Mouse (Mus musculus) testis, adult 2 months (tissue): ENCODE results near the gene Apod. TPM values are rescaled to one million over a fixed set of nuclear protein-coding genes. Genes with fewer than 3 reads are reported as not detected.
A peak's percentile ranks its signal among the peaks of the same experiment; 100 is the strongest.
"Not testable (repeated sequence)": the region's sequence is repeated elsewhere in the genome, so short reads cannot be mapped to it uniquely, and the experiment has no call there.

Experiments used
- H3K27ac ChIP-seq: fragments of 200-500 bp; 2 replicates; pipeline ENCODE4 v1.5.1; 2012; ENCODE audit warnings: low read depth, low read length; ENCODE audit not compliant: control insufficient read depth, insufficient read depth
- H3K27me3 ChIP-seq: fragments of 200-500 bp; 2 replicates; pipeline ENCODE4 v1.6.1; 2012; ENCODE audit warnings: mild to moderate bottlenecking, low read length, moderate library complexity; ENCODE audit not compliant: control insufficient read depth, insufficient read depth
- H3K36me3 ChIP-seq: fragments of 200-500 bp; 2 replicates; pipeline ENCODE4 v1.6.1; 2012; ENCODE audit warnings: mild to moderate bottlenecking, low read length; ENCODE audit not compliant: control insufficient read depth, insufficient read depth
- H3K4me1 ChIP-seq: fragments of 200-500 bp; 2 replicates; pipeline ENCODE4 v1.6.1; 2012; ENCODE audit warnings: low read length; ENCODE audit not compliant: control insufficient read depth, insufficient read depth
- H3K4me3 ChIP-seq: fragments of 200-500 bp; 2 replicates; pipeline ENCODE4 v1.5.1; 2012; ENCODE audit warnings: low read depth, mild to moderate bottlenecking, low read length, moderate library complexity, mixed read lengths; ENCODE audit not compliant: control insufficient read depth
- CTCF ChIP-seq: fragments of 200-500 bp; IDR thresholded peaks from 2 replicates; pipeline ENCODE4 v1.5.1; 2012; ENCODE audit warnings: low read depth, mild to moderate bottlenecking, inconsistent platforms, low read length, moderate library complexity; ENCODE audit not compliant: control insufficient read depth, insufficient read depth, insufficient replicate concordance
- POLR2A ChIP-seq: fragments of 200-500 bp; IDR thresholded peaks from 2 replicates; pipeline ENCODE4 v1.6.1; 2012; ENCODE audit warnings: low read depth, mild to moderate bottlenecking, inconsistent platforms, low read length, moderate library complexity; ENCODE audit not compliant: control insufficient read depth
- polyA plus RNA-seq: library from polyadenylated mRNA; depleted of rRNA; stranded (reverse); fragments of >200 nt; gene quantifications from 2 replicates; pipeline ENCODE4 v1.2.3, GENCODE M21; 2012

Gene Apod
- polyA plus RNA-seq, 1 experiment, result 0.46 TPM

DNA sequence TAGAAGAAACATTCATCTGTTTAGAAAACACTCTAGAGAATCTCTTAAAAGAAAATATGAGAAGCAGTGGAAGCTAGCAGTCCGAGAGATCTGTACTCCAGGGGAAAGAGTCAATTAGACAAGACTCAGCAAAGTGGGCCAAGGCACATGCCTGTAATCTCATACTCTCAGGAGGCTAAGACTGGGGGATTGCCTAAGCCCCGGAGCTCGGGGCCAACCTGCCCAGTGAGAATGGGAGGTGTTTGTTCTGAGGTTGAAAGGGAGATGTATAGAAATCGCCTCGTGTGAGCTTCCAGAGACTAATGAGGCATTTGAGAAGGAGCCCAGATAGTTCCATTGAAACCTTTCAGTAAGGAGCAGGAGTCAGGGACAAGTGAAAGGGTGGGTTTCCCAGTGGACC lies 20.2 kb upstream of the Apod start:
- H3K4me1 ChIP-seq, result peaks cover 4% of the 10 kb centered on the region
- no peaks in the 10 kb centered on the region for H3K27me3 ChIP-seq
- H3K27ac ChIP-seq, result no peak overlapping the region
- no peak for TF ChIP-seq POLR2A
- no peak for TF ChIP-seq CTCF
- no peak overlapping the region for H3K4me3 ChIP-seq
- no peaks in the 10 kb centered on the region for H3K36me3 ChIP-seq

DNA sequence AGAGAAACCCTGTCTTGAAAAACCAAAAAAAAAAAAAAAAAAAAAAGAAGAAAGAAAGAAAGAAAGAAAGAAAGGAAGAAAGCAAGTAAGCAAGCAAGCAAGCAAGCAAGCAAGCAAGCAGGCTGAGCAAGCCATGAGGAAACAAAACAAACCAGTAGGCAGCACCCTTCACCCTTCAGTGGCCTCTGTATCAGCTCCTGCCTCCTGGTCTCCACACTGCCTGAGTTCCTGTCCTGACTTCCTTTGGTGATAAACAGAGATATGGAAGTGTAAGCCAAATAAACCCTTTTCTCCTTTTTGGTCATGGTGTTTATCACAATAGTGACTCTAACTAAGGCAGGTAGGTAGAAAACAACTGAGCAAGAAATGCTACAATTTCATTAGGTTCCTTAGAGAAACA lies 18.0 kb upstream of the Apod start:
- no peak for TF ChIP-seq POLR2A
- TF ChIP-seq CTCF, result no peak
- no peak overlapping the region for H3K4me3 ChIP-seq
- no peak overlapping the region for H3K27ac ChIP-seq
- no peaks in the 10 kb centered on the region for H3K27me3 ChIP-seq
- no peaks in the 10 kb centered on the region for H3K4me1 ChIP-seq
- H3K36me3 ChIP-seq, result no peaks in the 10 kb centered on the region

DNA sequence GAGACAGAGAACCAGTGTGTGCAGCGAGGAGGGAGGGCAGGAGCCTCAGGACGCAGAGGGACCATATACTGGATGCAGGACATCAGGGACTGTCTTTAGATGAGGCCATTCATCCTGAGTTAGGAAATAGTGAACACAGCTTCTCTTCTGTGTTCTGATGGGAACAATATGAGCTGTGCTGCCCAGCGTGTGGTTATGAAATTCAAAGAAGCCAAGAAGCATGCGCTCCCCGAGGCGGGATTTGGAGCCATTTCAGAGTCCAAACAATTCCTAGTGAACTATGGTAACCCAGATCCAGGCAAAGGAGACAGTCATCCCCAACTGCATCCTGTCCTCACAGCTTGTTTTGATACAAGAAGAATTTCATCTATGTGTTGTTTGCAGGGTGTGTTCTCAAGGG lies 16.4 kb upstream of the Apod start:
- not testable (repeated sequence) for H3K4me1 ChIP-seq, H3K36me3 ChIP-seq, H3K4me3 ChIP-seq, H3K27me3 ChIP-seq, H3K27ac ChIP-seq

DNA sequence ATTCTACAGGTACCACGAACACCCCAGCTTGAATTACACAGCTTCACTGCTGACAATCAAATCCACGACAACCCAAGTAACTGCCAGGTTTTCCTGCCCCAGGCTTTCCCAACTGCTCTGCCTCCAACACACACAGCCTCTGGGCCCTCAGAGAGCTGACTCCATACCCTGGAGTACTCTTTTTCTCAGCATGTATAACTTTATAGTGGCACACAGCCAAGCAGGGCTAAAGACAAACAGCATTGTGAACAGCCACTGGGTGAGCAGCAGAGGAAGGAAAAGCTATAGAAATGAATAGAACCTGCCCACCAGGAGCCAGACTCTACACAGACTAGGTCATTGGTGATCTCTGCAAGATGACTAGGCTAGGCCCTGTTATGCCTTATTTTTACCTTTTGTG lies 15.1 kb upstream of the Apod start:
- Histone ChIP-seq H3K36me3 (no peaks in the 10 kb centered on the region), H3K27ac (no peak overlapping the region), H3K4me1 (peaks cover 7% of the 10 kb centered on the region), H3K4me3 (no peak overlapping the region), H3K27me3 (no peaks in the 10 kb centered on the region)
- TF ChIP-seq CTCF (no peak), POLR2A (no peak)

DNA sequence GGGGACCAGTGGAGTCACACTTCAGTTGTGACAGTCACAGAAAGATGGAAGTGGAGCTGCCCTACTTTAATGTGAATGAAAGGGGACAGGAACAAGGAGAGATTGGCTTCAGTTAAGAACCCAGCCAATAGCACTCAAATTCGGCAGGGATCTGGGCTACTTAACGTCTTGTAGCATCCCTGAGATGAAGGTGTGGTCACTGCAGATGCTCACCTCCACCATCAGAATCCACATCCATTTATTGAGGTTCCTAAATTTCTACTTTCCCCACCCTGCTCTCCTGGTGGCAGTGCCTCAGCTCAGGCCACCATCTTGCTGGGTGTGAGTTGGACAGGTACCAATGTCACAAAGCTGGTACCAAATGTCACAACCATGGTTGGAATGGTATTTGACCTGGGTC lies 13.3 kb upstream of the Apod start:
- Histone ChIP-seq H3K27ac (no peak overlapping the region), H3K4me3 (no peak overlapping the region), H3K36me3 (no peaks in the 10 kb centered on the region), H3K4me1 (peaks cover 8% of the 10 kb centered on the region), H3K27me3 (no peaks in the 10 kb centered on the region)
- no peak for TF ChIP-seq CTCF

DNA sequence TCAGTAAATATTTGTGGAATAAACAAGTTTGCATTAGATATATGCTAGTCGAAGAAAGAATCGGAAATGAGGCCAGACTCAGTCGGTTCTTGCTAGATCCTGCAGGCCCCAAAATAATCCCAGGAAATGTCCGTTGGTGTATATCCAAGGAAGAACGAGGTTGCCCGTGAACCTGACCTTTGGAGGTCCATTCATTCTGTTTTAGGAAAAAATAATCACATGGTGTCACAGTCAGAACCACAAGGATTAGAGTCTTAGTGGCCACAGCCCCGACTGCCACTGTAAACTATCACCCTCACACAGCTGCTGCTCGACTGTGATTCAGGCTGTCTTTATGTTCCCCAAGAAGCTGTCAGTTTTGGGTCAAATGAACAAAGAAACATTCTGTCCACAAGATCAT lies 12.8 kb upstream of the Apod start:
- no peak for TF ChIP-seq POLR2A
- no peak for TF ChIP-seq CTCF
- no peak overlapping the region for H3K27ac ChIP-seq

DNA sequence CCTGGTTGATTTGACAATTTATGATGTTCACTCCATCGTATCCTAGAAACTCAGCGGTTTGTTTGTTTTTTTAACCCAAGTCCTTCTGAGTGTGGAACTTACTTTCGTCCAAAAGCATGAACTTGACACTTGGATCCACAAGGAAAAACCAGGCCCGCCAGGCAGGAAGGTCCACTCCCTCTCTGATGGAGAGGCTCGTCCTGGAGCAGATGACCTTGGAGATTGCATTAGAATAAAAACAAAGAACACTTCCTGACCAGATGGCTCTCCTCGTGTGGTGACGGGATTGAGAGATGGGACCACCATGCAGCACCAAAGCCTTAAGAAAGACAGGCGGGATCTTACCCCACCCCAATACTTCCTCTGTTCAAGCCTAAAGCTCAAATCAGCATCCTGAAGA lies 12.1 kb upstream of the Apod start:
- TF ChIP-seq POLR2A (no peak), CTCF (no peak)
- Histone ChIP-seq H3K4me1 (peaks cover 8% of the 10 kb centered on the region), H3K27ac (no peak overlapping the region), H3K27me3 (no peaks in the 10 kb centered on the region), H3K36me3 (no peaks in the 10 kb centered on the region), H3K4me3 (no peak overlapping the region)

More for the DNA sequence above, 12.8 kb upstream of the Apod start:
- Histone ChIP-seq H3K4me3 (no peak overlapping the region), H3K27me3 (no peaks in the 10 kb centered on the region), H3K36me3 (no peaks in the 10 kb centered on the region), H3K4me1 (peaks cover 8% of the 10 kb centered on the region)

DNA sequence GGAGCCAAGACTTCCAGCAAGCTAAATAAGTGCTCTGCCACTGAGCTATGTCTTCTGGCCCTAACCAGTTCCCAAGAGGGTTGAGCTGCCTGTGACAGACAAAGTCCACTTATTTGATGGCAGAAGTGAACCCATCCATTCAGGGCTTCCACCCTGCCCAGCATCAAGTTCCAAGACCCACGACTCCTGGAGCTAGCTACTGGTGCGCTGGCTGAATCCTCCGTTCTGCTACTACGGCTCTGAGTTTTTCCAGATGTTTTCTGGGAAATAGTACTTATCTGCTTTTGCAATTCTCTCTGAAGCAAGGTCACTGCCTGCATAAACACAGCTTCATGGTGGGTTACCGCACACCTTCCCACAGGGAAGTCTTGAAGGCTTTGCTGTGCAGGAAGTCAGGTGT lies 11.4 kb upstream of the Apod start:
- TF ChIP-seq CTCF (no peak), POLR2A (no peak)
- H3K4me1 ChIP-seq, result peaks cover 8% of the 10 kb centered on the region
- H3K27me3 ChIP-seq, result no peaks in the 10 kb centered on the region
- no peak overlapping the region for H3K27ac ChIP-seq
- H3K4me3 ChIP-seq, result peak overlapping the region; percentile 51
- no peaks in the 10 kb centered on the region for H3K36me3 ChIP-seq
